Mouse (Mus musculus): ENCODE results near the gene Mzf1.

- TF ChIP-seq CTCF (IDR thresholded peaks at IDR 0.05; ENCODE audit: extremely low read depth, insufficient read length, insufficient replicate concordance, low read depth, low read length): no peak
- TF ChIP-seq POLR2A (IDR thresholded peaks at IDR 0.05; ENCODE audit: low read depth, low read length): no peak; the same call in 1 of the 2 replicates
Measured at GRCm38 (mm10) chr7:13034148-13034977, 20.2 kb downstream of the Mzf1 start, which contains the start of gene Chmp2a.
